Mouse (Mus musculus) lung, embryonic 15.5 days (tissue): ENCODE data around the gene Tigd3. TPM values are rescaled to one million over a fixed set of nuclear protein-coding genes. Genes with fewer than 3 reads are reported as not detected.

Experiments
- ATAC-seq: fragments of 200-750 bp; cut with Nextera tagmentation; 2 replicates; pipeline ENCODE4 v1.8.0; 2017; ENCODE audit warnings: moderate number of reproducible peaks, borderline replicate concordance; ENCODE audit not compliant: low FRiP score, low TSS enrichment; ENCODE audit errors: extremely low read depth
- H3K27ac ChIP-seq: fragments of 300-500 bp; sonication (generic); 2 replicates; pipeline ENCODE4 v1.5.1; 2015; ENCODE audit warnings: moderate library complexity, mild to moderate bottlenecking, inconsistent platforms
- H3K27me3 ChIP-seq: fragments of 300-500 bp; sonication (generic); 2 replicates; pipeline ENCODE4 v1.6.1; 2015; ENCODE audit warnings: inconsistent platforms
- H3K36me3 ChIP-seq: fragments of 300-500 bp; sonication (generic); 2 replicates; pipeline ENCODE4 v1.6.1; 2015; ENCODE audit warnings: inconsistent platforms
- H3K4me1 ChIP-seq: fragments of 300-500 bp; sonication (generic); 2 replicates; pipeline ENCODE4 v1.6.1; 2015; ENCODE audit warnings: inconsistent platforms
- H3K4me2 ChIP-seq: fragments of 300-500 bp; sonication (generic); 2 replicates; pipeline ENCODE4 v1.6.1; 2015; ENCODE audit warnings: inconsistent platforms, mild to moderate bottlenecking, moderate library complexity
- H3K4me3 ChIP-seq: fragments of 300-500 bp; sonication (generic); 2 replicates; pipeline ENCODE4 v1.5.1; 2015; ENCODE audit warnings: mild to moderate bottlenecking, inconsistent platforms
- H3K9ac ChIP-seq: fragments of 300-500 bp; sonication (generic); 2 replicates; pipeline ENCODE4 v1.6.1; 2015; ENCODE audit warnings: inconsistent platforms
- H3K9me3 ChIP-seq: fragments of 300-500 bp; sonication (generic); 2 replicates; pipeline ENCODE4 v1.6.1; 2016; ENCODE audit warnings: inconsistent platforms
- WGBS: fragments of 180-500 bp; shearing (Covaris S2); methylation state at CpG from one replicate; pipeline ENCODE4 v1.1.7; 2015; 5-methylcytosine and 5-hydroxymethylcytosine counted together
- polyA plus RNA-seq: library from polyadenylated mRNA; unstranded; fragments of >200 nt; fragmentation: Nextera tagmentation; extraction: Ambion mirVana; gene quantifications from 2 replicates; pipeline ENCODE4 v1.2.1, GENCODE M21; 2015

Tigd3 gene
- polyA plus RNA-seq, 1 experiment from 2014 or later: 3.6 TPM

DNA sequence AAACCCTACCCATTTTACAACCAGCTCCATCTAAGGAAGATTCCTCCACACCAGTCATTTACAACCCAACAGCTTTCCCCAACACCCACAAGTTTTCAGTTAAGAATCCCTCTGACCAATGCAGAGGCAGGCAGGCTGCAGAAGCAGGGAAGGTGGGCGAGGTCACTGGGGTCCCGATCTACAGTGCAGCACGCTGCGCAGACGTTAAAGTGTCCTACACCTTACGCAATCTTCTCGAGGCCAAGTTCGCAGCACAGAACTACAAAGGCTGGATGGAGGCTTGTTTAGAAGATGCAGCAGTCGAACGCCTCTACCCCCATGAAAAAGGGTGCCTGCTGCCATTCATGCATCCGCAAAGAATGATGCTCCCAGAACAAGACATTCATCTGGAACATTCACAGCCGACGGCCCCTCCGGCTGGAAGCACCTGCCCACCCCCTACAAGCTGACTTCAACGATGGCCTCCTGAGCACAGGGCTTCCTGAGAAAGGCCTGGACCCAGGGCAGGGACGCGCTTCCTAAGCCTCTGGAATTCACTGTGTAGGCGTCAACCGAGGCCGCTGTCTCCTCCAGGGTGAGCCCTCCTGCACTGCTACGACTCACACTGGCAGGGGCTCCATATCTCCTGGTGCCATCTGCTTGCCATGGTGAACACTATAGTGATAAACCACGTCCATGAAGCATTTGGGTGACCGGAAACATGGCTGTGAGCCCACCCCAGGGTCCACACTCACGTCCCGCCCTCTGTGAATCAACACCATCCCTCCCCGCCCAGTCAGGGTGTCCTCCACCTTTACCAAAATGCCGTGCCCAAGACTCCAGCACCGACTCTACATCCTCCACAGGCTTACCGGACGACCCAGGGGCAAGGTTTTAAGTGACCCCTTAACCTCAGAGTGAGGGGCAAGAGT lies 49.9 kb downstream of the Tigd3 start:
- no peaks in the 10 kb centered on the region for H3K27me3 ChIP-seq
- no peak for ATAC-seq
- 75% methylated on average over 30 of the region's 30 CpGs for WGBS

GRCm38 (mm10) chr19:5842785-5843730 lies 50.9 kb downstream of the Tigd3 start:
- no peak overlapping the region for H3K9ac ChIP-seq

More for the DNA sequence above, 49.9 kb downstream of the Tigd3 start:
- no peaks in the 10 kb centered on the region for H3K36me3 ChIP-seq
- peaks cover 82% of the 10 kb centered on the region for H3K4me1 ChIP-seq
- peak overlapping the region; percentile 70 for H3K4me2 ChIP-seq
- H3K27ac ChIP-seq: peak overlapping the region; percentile 99
- peak overlapping the region; percentile 40 for H3K4me3 ChIP-seq
- no peaks in the 10 kb centered on the region for H3K9me3 ChIP-seq
- peak overlapping the region; percentile 43 for H3K9ac ChIP-seq

DNA sequence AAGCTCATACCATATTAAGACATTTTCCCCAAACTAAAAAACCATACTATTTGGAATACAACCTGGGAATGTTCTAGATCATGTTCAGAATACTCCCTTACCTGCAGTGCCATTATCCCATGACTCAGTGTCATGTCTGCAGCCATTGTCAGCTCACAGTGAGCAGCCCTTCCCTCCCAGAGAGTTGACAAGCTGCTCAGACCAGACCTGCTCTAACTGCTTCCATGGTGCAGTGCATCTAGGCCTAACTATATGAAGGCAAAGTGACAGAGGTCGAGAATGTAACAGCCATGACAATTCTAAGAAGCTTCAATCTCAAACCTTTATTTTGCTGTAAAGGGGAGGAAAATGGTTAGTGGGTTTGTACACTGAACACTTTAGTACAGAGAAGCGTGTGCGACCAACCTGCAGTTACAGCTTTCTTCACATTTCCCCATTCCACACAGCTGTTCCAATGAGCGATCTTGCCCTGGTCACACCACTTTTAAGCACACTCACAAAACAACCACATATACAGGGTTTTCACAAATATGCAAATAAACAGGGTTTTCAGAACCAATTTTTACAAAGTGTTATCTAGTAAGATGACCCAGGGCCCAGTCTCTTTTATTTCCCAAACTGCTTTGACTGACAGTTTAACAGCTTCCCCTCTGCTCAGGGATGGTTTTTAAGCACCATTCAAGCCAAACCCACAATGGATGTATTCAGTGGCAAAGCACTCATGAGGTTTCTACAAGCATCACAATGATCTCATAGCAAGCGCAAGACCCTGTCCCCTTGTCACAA lies 51.8 kb downstream of the Tigd3 start:
- WGBS: 66% methylated on average over 5 of the region's 5 CpGs
- H3K36me3 ChIP-seq: no peaks in the 10 kb centered on the region
- no peaks in the 10 kb centered on the region for H3K9me3 ChIP-seq
- peaks cover 64% of the 10 kb centered on the region for H3K4me1 ChIP-seq
- peak overlapping the region; percentile 70 for H3K4me2 ChIP-seq
- peak overlapping the region; percentile 38 for H3K27ac ChIP-seq
- ATAC-seq: no peak
- H3K4me3 ChIP-seq: 0 out of 2 replicates have a peak overlapping the region, but pooled peaks have one; percentile 40
- H3K27me3 ChIP-seq: no peaks in the 10 kb centered on the region
- H3K9ac ChIP-seq: no peak overlapping the region

More at GRCm38 (mm10) chr19:5842785-5843730, 50.9 kb downstream of the Tigd3 start:
- no peaks in the 10 kb centered on the region for H3K36me3 ChIP-seq
- no peak for ATAC-seq
- peak overlapping the region; percentile 70 for H3K4me2 ChIP-seq
- peaks cover 73% of the 10 kb centered on the region for H3K4me1 ChIP-seq
- H3K4me3 ChIP-seq: peak overlapping the region; percentile 40
- 70% methylated on average over 9 of the region's 9 CpGs for WGBS
- peak overlapping the region; percentile 38; the same call in 1 of the 2 replicates for H3K27ac ChIP-seq
- no peaks in the 10 kb centered on the region for H3K27me3 ChIP-seq
- H3K9me3 ChIP-seq: no peaks in the 10 kb centered on the region

GRCm38 (mm10) chr19:5841389-5841946 lies 52.5 kb downstream of the Tigd3 start:
- H3K27ac ChIP-seq: 0 out of 2 replicates have a peak overlapping the region, but pooled peaks have one; percentile 4
- no peak overlapping the region for H3K4me3 ChIP-seq
- H3K9me3 ChIP-seq: no peaks in the 10 kb centered on the region
- no peak for ATAC-seq
- peaks cover 59% of the 10 kb centered on the region for H3K4me1 ChIP-seq
- 68% methylated on average over 4 of the region's 4 CpGs for WGBS
- no peak overlapping the region for H3K9ac ChIP-seq
- no peaks in the 10 kb centered on the region for H3K27me3 ChIP-seq
- H3K4me2 ChIP-seq: peak overlapping the region; percentile 70; the same call in 1 of the 2 replicates
- H3K36me3 ChIP-seq: no peaks in the 10 kb centered on the region

Other genes starting within 250 kb of the Tigd3 start
- gene Sipa1, start 230.4 kb downstream of the Tigd3 start, polyA plus RNA-seq: 44.7 and 48.0 TPM in 2 replicates
- gene Map3k11, start 205.4 kb downstream of the Tigd3 start, polyA plus RNA-seq: 44.1 and 45.2 TPM in 2 replicates
- gene Pcnx3, start 205.2 kb downstream of the Tigd3 start, polyA plus RNA-seq: 18.2 and 20.9 TPM in 2 replicates
- 0.69 TPM in 1 of 2 replicates, not detected in the other for gene Kcnk7, start 189.8 kb downstream of the Tigd3 start, polyA plus RNA-seq
- 23.6 and 24.5 TPM in 2 replicates for gene Ehbp1l1, start 167.8 kb downstream of the Tigd3 start, polyA plus RNA-seq
- gene Fam89b, start 164.5 kb downstream of the Tigd3 start, polyA plus RNA-seq: 105 and 108 TPM in 2 replicates
- 47.2 and 54.9 TPM in 2 replicates for gene Ltbp3, start 153.2 kb downstream of the Tigd3 start, polyA plus RNA-seq
- 76.1 and 83.6 TPM in 2 replicates for gene Scyl1, start 122.7 kb downstream of the Tigd3 start, polyA plus RNA-seq
- gene Frmd8, start 18.9 kb downstream of the Tigd3 start, polyA plus RNA-seq: 50.7 and 53.0 TPM in 2 replicates
- gene Slc25a45, start 16.3 kb downstream of the Tigd3 start, polyA plus RNA-seq: 4.2 and 5.6 TPM in 2 replicates
- gene Dpf2, start 18.9 kb upstream of the Tigd3 start, polyA plus RNA-seq: 142 and 147 TPM in 2 replicates
- gene Cdc42ep2, start 30.7 kb upstream of the Tigd3 start, polyA plus RNA-seq: 12.0 and 14.1 TPM in 2 replicates
- 72.3 and 75.3 TPM in 2 replicates for gene Pola2, start 70.1 kb upstream of the Tigd3 start, polyA plus RNA-seq
- gene Slc22a20, start 92.0 kb upstream of the Tigd3 start, polyA plus RNA-seq: not detected in 2 replicates
- gene Capn1, start 121.7 kb upstream of the Tigd3 start, polyA plus RNA-seq: 8.8 and 11.6 TPM in 2 replicates
- gene Syvn1, start 152.4 kb upstream of the Tigd3 start, polyA plus RNA-seq: 24.3 and 25.8 TPM in 2 replicates
- gene Mrpl49, start 163.6 kb upstream of the Tigd3 start, polyA plus RNA-seq: 75.8 and 76.2 TPM in 2 replicates
- 709 and 773 TPM in 2 replicates for gene Fau, start 163.7 kb upstream of the Tigd3 start, polyA plus RNA-seq
- 33.5 and 33.8 TPM in 2 replicates for gene Znhit2, start 167.0 kb upstream of the Tigd3 start, polyA plus RNA-seq
- 10.4 and 13.9 TPM in 2 replicates for gene Tm7sf2, start 174.2 kb upstream of the Tigd3 start, polyA plus RNA-seq
- 71.6 and 77.5 TPM in 2 replicates for gene Vps51, start 183.1 kb upstream of the Tigd3 start, polyA plus RNA-seq
- not detected in 2 replicates for gene Tmem262, start 185.9 kb upstream of the Tigd3 start, polyA plus RNA-seq
- gene Gm28374, start 188.1 kb upstream of the Tigd3 start, polyA plus RNA-seq: 1.1 and 1.5 TPM in 2 replicates
- gene Zfpl1, start 190.8 kb upstream of the Tigd3 start, polyA plus RNA-seq: 74.0 and 78.4 TPM in 2 replicates
- gene Cdca5, start 190.8 kb upstream of the Tigd3 start, polyA plus RNA-seq: 47.2 and 48.1 TPM in 2 replicates
- 0.21 and 0.26 TPM in 2 replicates for gene AC131692.1, start 200.3 kb upstream of the Tigd3 start, polyA plus RNA-seq
- 0.34 and 0.41 TPM in 2 replicates for gene Naaladl1, start 211.6 kb upstream of the Tigd3 start, polyA plus RNA-seq
- gene Sac3d1, start 224.5 kb upstream of the Tigd3 start, polyA plus RNA-seq: 48.6 and 49.8 TPM in 2 replicates
- gene Snx15, start 234.2 kb upstream of the Tigd3 start, polyA plus RNA-seq: 33.1 TPM in 2 replicates
- gene Batf2, start 246.8 kb upstream of the Tigd3 start, polyA plus RNA-seq: 0.42 and 0.56 TPM in 2 replicates
- 96.9 and 106 TPM in 2 replicates for gene Arl2, start 247.4 kb upstream of the Tigd3 start, polyA plus RNA-seq